Mouse (Mus musculus): ENCODE measurements at regions not wholly inside any gene's neighbourhood (a gene's known extent, or its start where the extent isn't known, plus 50 kb on each side); places are given as distances from the start of the nearest gene placed in this dataset.

DNA sequence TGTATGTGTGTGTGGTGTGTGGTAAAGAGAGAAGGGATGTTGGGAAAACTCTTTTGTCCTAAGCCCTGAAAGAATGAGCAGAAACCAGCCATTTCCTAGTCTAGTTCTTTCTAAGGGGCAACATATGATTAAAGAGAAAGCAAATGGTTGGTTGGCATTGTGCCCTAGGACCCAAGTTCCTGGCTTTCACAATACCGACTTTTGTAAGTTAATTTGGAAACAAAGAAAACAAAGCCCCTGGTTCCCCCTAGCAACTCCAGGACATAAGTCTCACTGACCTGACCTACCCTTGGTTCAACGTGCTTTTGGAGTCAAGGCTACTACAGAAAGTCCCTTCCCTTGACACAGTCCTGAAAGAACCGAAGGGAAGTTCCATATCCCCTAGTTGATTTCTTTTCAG is 220.1 kb upstream of the Ppp2r3a start:
- WGBS: 82% methylated on average over 3 of the region's 3 CpGs
- no peaks in the 10 kb centered on the region for H3K27me3 ChIP-seq
- ATAC-seq (ENCODE audit: low FRiP score, low read depth): no peak
- H3K27ac ChIP-seq: no peak overlapping the region
- no peaks in the 10 kb centered on the region for H3K4me1 ChIP-seq
- no peaks in the 10 kb centered on the region for H3K9me3 ChIP-seq
- no peak overlapping the region for H3K9ac ChIP-seq
- no peak overlapping the region for H3K4me2 ChIP-seq (replicated peaks)
- no peaks in the 10 kb centered on the region for H3K36me3 ChIP-seq
- no peak overlapping the region for H3K4me3 ChIP-seq

GRCm38 (mm10) chr9:101469756-101470155 is 218.2 kb upstream of the Ppp2r3a start:
- no peak overlapping the region for H3K9ac ChIP-seq
- H3K4me2 ChIP-seq (replicated peaks): no peak overlapping the region
- no peak overlapping the region for H3K4me3 ChIP-seq
- no peaks in the 10 kb centered on the region for H3K27me3 ChIP-seq
- no peaks in the 10 kb centered on the region for H3K4me1 ChIP-seq
- H3K36me3 ChIP-seq: no peaks in the 10 kb centered on the region
- H3K27ac ChIP-seq: no peak overlapping the region
- no peaks in the 10 kb centered on the region for H3K9me3 ChIP-seq
- WGBS: 82% methylated on average over 3 of the region's 3 CpGs
- ATAC-seq (ENCODE audit: low FRiP score, low read depth): no peak

DNA sequence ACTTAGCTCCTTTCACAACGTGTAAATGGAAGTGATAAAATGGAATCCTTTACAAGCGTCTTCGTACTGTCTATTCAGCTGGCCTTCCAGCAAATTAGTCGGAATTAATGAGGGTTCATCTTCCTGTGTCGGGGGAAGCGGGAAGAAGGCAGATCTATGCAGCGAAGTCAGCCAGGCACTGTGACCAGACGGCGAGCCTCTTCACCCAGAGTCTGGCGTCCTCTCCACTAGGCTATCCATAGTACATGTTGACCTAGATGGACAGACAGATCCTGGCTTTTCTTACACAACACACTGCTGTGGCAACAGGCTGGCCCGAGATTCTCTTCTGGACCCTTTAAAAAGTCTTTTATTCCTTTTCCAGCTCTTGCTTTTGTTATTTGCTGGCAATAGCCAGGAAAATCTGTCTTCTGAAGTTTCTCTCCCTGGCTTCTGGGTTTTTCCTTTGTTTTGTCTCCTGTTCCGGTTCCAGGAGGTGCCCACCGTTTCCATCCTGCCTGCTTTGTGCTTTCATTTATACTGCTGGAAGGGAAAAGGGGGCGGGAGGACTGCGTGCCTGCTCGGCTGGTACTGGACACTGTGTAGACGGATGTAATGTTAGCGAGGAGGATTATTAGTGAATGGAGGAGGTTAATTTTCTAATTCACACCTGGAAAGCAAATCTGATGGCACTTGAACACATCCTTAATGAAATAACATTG is 213.3 kb upstream of the Ppp2r3a start:
- no peaks in the 10 kb centered on the region for H3K36me3 ChIP-seq
- H3K4me2 ChIP-seq (replicated peaks): no peak overlapping the region
- WGBS: 62% methylated on average over 18 of the region's 18 CpGs
- H3K4me3 ChIP-seq: no peak overlapping the region
- H3K27me3 ChIP-seq: no peaks in the 10 kb centered on the region
- no peaks in the 10 kb centered on the region for H3K4me1 ChIP-seq
- no peak overlapping the region for H3K27ac ChIP-seq
- H3K9me3 ChIP-seq: no peaks in the 10 kb centered on the region
- no peak for ATAC-seq (ENCODE audit: low FRiP score, low read depth)
- no peak overlapping the region for H3K9ac ChIP-seq

DNA sequence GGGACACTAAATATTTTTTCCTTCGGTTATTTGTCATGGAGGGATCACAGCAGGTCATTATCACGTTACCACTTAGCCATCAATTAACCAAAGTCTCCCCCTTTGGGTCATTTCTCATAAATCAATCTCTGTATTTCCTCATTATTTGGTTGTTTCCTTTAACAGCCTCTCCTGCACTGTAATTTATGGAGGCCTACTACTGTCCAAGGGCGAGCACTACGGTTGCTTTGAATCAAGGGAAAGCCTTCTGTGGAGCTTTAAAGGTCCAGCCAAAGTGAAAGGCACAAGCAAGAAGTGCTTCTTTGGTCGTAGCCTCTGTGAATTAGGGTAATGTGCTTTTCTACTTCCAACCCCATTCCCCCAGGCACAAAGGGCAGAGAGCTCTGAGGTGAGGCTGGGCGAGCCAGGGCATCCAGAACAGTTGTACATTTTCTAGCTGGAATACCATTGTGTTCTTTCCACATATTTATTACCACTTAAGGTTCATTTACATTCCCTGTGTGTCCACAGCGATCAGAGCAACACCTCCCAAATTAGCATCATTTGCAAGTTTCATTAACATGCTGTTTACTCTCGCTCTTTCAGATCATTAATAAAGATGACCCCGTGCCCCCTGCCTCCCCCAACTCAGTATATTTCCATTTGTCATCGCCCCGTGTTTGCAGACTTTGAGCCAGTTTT is 207.5 kb upstream of the Ppp2r3a start:
- Histone ChIP-seq H3K27me3 (no peaks in the 10 kb centered on the region; the same call in 1 of the 2 replicates), H3K9me3 (no peaks in the 10 kb centered on the region), H3K27ac (no peak overlapping the region), H3K4me3 (no peak overlapping the region), H3K4me1 (no peaks in the 10 kb centered on the region), H3K4me2 (replicated peaks) (no peak overlapping the region), H3K36me3 (no peaks in the 10 kb centered on the region), H3K9ac (no peak overlapping the region)
- no peak for ATAC-seq (ENCODE audit: low FRiP score, low read depth)
- WGBS: 29% methylated on average over 11 of the region's 11 CpGs

- no peaks in the 10 kb centered on the region for H3K4me1 ChIP-seq
- 52% methylated on average over 10 of the region's 10 CpGs for WGBS
- ATAC-seq (ENCODE audit: low FRiP score, low read depth): no peak
- no peak overlapping the region for H3K4me2 ChIP-seq (replicated peaks)
- no peak overlapping the region for H3K4me3 ChIP-seq
- no peak overlapping the region for H3K27ac ChIP-seq
- no peaks in the 10 kb centered on the region for H3K36me3 ChIP-seq
- no peaks in the 10 kb centered on the region for H3K9me3 ChIP-seq
- H3K9ac ChIP-seq: no peak overlapping the region
- H3K27me3 ChIP-seq: no peaks in the 10 kb centered on the region; the same call in 1 of the 2 replicates
These were observed 206.8 kb upstream of the Ppp2r3a start for GRCm38 (mm10) chr9:101458306-101458946.

DNA sequence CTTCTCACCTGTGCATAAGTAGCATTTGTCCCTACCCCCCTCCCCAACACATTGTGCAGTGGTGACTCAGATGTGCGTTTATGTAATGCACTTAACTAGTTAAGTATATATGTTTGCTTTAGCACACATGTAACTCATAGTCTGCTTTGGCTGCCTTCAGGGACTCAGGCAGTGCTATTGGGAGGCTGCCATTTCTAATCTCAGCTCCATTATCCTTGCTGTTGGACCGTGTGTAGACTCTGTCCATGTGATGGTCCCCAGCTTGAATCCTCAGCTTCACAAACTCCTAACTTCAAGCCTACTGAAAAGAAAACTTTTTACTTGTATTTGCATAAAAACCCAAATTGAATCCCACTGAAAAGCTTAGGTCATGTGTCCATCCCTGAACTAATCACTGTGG is 194.7 kb upstream of the Ppp2r3a start:
- H3K9me3 ChIP-seq: no peaks in the 10 kb centered on the region
- WGBS: 70% methylated on average over 2 of the region's 2 CpGs
- no peak overlapping the region for H3K4me2 ChIP-seq (replicated peaks)
- ATAC-seq (ENCODE audit: low FRiP score, low read depth): no peak
- H3K27ac ChIP-seq: no peak overlapping the region
- no peaks in the 10 kb centered on the region for H3K36me3 ChIP-seq
- no peak overlapping the region for H3K9ac ChIP-seq
- H3K27me3 ChIP-seq: no peaks in the 10 kb centered on the region; the same call in none of the 2 replicates
- 0 out of 2 replicates have a peak, but pooled peaks cover 5% of the 10 kb centered on the region for H3K4me1 ChIP-seq
- H3K4me3 ChIP-seq: no peak overlapping the region

DNA sequence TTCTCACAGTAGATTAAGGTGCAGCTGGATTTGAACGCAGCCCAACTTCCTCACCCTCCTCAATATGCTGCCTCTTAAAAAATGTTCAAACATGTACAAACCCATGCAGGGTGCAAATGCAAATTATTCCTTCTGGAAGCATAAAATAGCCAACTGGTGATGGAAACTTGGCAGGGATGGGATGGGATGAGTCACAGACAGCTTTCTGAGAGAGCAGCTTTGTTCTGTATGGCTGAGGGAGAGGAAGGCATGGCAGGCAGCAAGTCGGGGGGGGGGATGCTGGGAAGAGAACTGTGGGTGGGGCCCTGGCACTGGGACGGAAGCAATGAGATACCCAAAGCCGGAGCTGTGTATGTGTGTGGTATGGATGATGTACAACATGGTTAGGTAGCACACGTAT is 194.2 kb upstream of the Ppp2r3a start:
- H3K27me3 ChIP-seq: no peaks in the 10 kb centered on the region; the same call in none of the 2 replicates
- H3K36me3 ChIP-seq: no peaks in the 10 kb centered on the region
- H3K27ac ChIP-seq: no peak overlapping the region
- H3K4me2 ChIP-seq (replicated peaks): no peak overlapping the region
- 0 out of 2 replicates have a peak, but pooled peaks cover 5% of the 10 kb centered on the region for H3K4me1 ChIP-seq
- H3K4me3 ChIP-seq: no peak overlapping the region
- H3K9me3 ChIP-seq: no peaks in the 10 kb centered on the region
- no peak for ATAC-seq (ENCODE audit: low FRiP score, low read depth)
- 85% methylated on average over 5 of the region's 5 CpGs for WGBS
- H3K9ac ChIP-seq: no peak overlapping the region

DNA sequence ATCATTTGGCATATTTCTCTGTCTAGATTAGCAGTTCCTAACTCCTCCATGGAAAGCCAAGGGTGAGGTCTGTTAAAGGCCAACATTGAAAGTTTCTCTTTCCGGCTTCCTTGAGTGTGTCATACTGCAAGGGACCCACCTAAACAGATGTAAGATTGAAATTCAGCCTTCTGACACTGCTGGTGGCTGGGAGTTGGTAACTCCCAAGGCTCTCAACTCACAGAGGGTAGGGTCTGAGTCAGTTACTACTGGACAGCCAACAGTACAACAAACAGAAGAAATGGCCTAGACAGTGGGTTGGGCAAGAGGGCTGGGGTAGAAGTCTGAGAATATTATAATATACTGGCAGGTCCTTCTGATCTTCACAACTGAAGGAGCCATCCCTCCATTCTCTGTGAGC is 193.7 kb upstream of the Ppp2r3a start:
- no peaks in the 10 kb centered on the region; the same call in none of the 2 replicates for H3K27me3 ChIP-seq
- no peaks in the 10 kb centered on the region for H3K36me3 ChIP-seq
- no peak overlapping the region for H3K27ac ChIP-seq
- ATAC-seq (ENCODE audit: low FRiP score, low read depth): no peak
- no peak overlapping the region for H3K4me2 ChIP-seq (replicated peaks)
- H3K9ac ChIP-seq: no peak overlapping the region
- H3K4me3 ChIP-seq: no peak overlapping the region
- 96% methylated on average over 1 of the region's 1 CpGs for WGBS
- H3K9me3 ChIP-seq: no peaks in the 10 kb centered on the region
- H3K4me1 ChIP-seq: 0 out of 2 replicates have a peak, but pooled peaks cover 5% of the 10 kb centered on the region

- H3K4me1 ChIP-seq: 0 out of 2 replicates have a peak, but pooled peaks cover 5% of the 10 kb centered on the region
- no peaks in the 10 kb centered on the region for H3K36me3 ChIP-seq
- no peak for ATAC-seq (ENCODE audit: low FRiP score, low read depth)
- H3K27ac ChIP-seq: no peak overlapping the region
- H3K4me3 ChIP-seq: no peak overlapping the region
- no peaks in the 10 kb centered on the region for H3K9me3 ChIP-seq
- H3K4me2 ChIP-seq (replicated peaks): no peak overlapping the region
- WGBS: 91% methylated on average over 6 of the region's 6 CpGs
- no peak overlapping the region for H3K9ac ChIP-seq
- peaks cover 2% of the 10 kb centered on the region for H3K27me3 ChIP-seq
These were observed 188.3 kb upstream of the Ppp2r3a start for GRCm38 (mm10) chr9:101439856-101440255.

DNA sequence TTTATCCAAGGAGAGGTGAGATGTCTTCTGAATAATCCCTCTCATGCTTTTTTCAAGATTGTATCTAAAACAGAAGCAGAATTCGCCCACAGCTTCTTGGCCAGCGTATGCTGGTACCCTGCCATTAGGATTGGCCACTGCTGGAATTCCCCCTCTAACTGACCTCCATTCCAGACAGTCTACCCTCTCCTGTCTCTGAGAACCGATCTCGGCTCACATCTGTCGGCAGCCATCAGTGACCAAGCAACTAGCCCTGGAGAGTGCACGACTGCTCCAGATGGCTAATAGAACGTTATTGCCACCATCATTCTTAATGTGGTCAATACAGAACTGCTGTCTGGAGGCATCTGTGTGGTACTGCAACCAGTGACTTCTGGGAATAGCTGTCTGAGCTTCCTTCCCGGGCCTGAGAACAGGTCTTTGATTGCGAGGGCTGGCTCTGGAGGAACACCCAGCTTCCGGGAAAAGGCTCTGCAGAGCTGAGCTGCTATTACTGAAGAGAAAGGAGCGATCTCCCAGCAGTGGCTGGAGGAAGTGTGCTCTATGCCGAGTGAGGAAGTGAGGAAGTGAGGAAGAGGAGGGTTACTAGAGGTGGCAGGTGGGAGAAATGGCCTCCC is 187.1 kb upstream of the Ppp2r3a start:
- no peaks in the 10 kb centered on the region for H3K36me3 ChIP-seq
- no peaks in the 10 kb centered on the region for H3K9me3 ChIP-seq
- H3K4me2 ChIP-seq (replicated peaks): no peak overlapping the region
- 0 out of 2 replicates have a peak, but pooled peaks cover 5% of the 10 kb centered on the region for H3K4me1 ChIP-seq
- peaks cover 2% of the 10 kb centered on the region; the same call in 1 of the 2 replicates for H3K27me3 ChIP-seq
- no peak for ATAC-seq (ENCODE audit: low FRiP score, low read depth)
- 47% methylated on average over 12 of the region's 12 CpGs for WGBS
- no peak overlapping the region for H3K9ac ChIP-seq
- H3K4me3 ChIP-seq: no peak overlapping the region
- H3K27ac ChIP-seq: no peak overlapping the region

GRCm38 (mm10) chr9:101424974-101425670 is 173.5 kb upstream of the Ppp2r3a start:
- Histone ChIP-seq H3K27me3 (no peaks in the 10 kb centered on the region), H3K4me3 (no peak overlapping the region), H3K27ac (no peak overlapping the region), H3K9ac (no peak overlapping the region), H3K9me3 (no peaks in the 10 kb centered on the region), H3K36me3 (no peaks in the 10 kb centered on the region), H3K4me2 (replicated peaks) (no peak overlapping the region), H3K4me1 (peaks cover 24% of the 10 kb centered on the region)
- WGBS: 79% methylated on average over 12 of the region's 12 CpGs
- ATAC-seq (ENCODE audit: low FRiP score, low read depth): no peak
